Mouse (Mus musculus) CH12.LX (cell line): Measurements from ENCODE around the gene Cbx8. TPM values are rescaled to one million over a fixed set of nuclear protein-coding genes. Genes with fewer than 3 reads are reported as not detected.

Experiments used
- DNase-seq: peaks from one replicate; pipeline ENCODE4 v3.0.0-alpha.2; 2013; ENCODE audit errors: extremely low read depth
- H3K27ac ChIP-seq: 2 replicates; pipeline ENCODE4 v1.5.1; 2012; ENCODE audit warnings: low read depth, mild to moderate bottlenecking, control low read depth, moderate library complexity; ENCODE audit not compliant: insufficient read depth
- H3K27me3 ChIP-seq: replicated peaks from 2 replicates; pipeline ENCODE3; 2012; ENCODE audit warnings: inconsistent platforms
- H3K36me3 ChIP-seq, 2 experiments: replicated peaks in 1 of 2; 2 replicates each; pipeline versions ENCODE3 to v1.6.1; 2012; ENCODE audit warnings: inconsistent platforms in 1 of 2, low read length in 1 of 2, mild to moderate bottlenecking in 1 of 2, mixed read lengths in 1 of 2, moderate library complexity in 1 of 2; ENCODE audit not compliant: control insufficient read depth in 1 of 2, insufficient read depth in 1 of 2
- H3K4me1 ChIP-seq, 2 experiments: 2 replicates each; pipeline ENCODE4 v1.6.1; 2012; ENCODE audit warnings: inconsistent platforms in 1 of 2, moderate library complexity in 1 of 2; ENCODE audit not compliant: insufficient read depth in 2 of 2, control insufficient read depth in 1 of 2
- H3K4me2 ChIP-seq: 2 replicates; pipeline ENCODE4 v1.6.1; 2012; ENCODE audit warnings: low read depth, mild to moderate bottlenecking, control low read depth; ENCODE audit not compliant: poor library complexity, insufficient read depth, severe bottlenecking
- H3K4me3 ChIP-seq, 3 experiments: fragments of 150-350 bp in 1 of 3; sonication (generic) in 1 of 3; replicated peaks in 1 of 3; 2 replicates each; pipeline versions ENCODE3 to v1.5.1; 2011 to 2012; ENCODE audit warnings: low read depth in 2 of 3, low read length in 2 of 3, mild to moderate bottlenecking in 2 of 3, moderate library complexity in 2 of 3, control low read depth in 1 of 3, improper control_type of control experiment in 1 of 3, inconsistent platforms in 1 of 3, mixed read lengths in 1 of 3; ENCODE audit not compliant: poor library complexity in 1 of 3
- H3K79me2 ChIP-seq: replicated peaks from 2 replicates; pipeline ENCODE4 v1.6.1; 2012; ENCODE audit warnings: mild to moderate bottlenecking, moderate library complexity; ENCODE audit not compliant: control insufficient read depth, poor library complexity, insufficient read depth, severe bottlenecking; ENCODE audit errors: extremely low read depth
- H3K9ac ChIP-seq: 2 replicates; pipeline ENCODE4 v1.6.1; 2012; ENCODE audit warnings: low read depth, mild to moderate bottlenecking, control low read depth, moderate library complexity; ENCODE audit not compliant: insufficient read depth
- H3K9me3 ChIP-seq: replicated peaks from 2 replicates; pipeline ENCODE3; 2012; ENCODE audit warnings: low read length, inconsistent platforms, mixed read lengths
- CHD1 ChIP-seq: IDR thresholded peaks from 2 replicates; pipeline ENCODE4 v1.6.1; 2012; ENCODE audit warnings: low read depth, low read length, improper control_type of control experiment, inconsistent platforms
- E2F4 ChIP-seq: IDR thresholded peaks from 2 replicates; pipeline ENCODE4 v1.6.1; 2011; ENCODE audit warnings: low read depth, low read length, improper control_type of control experiment; ENCODE audit not compliant: insufficient replicate concordance
- EP300 ChIP-seq: IDR thresholded peaks from 2 replicates; pipeline ENCODE4 v1.6.1; 2011; ENCODE audit warnings: low read length, improper control_type of control experiment
- HCFC1 ChIP-seq: IDR thresholded peaks from 2 replicates; pipeline ENCODE4 v1.6.1; 2012; ENCODE audit warnings: low read depth, mild to moderate bottlenecking, inconsistent platforms, low read length, improper control_type of control experiment
- IRF4 ChIP-seq: IDR thresholded peaks from 2 replicates; pipeline ENCODE4 v1.6.1; 2014; ENCODE audit warnings: low read depth, mild to moderate bottlenecking, inconsistent platforms, low read length, improper control_type of control experiment
- JUN ChIP-seq: IDR thresholded peaks from 2 replicates; pipeline ENCODE4 v1.6.1; 2011; ENCODE audit warnings: low read depth, mild to moderate bottlenecking, low read length, improper control_type of control experiment, moderate library complexity; ENCODE audit not compliant: insufficient read depth
- JUND ChIP-seq: conservative IDR thresholded peaks from 2 replicates; pipeline ENCODE4 v1.6.1; 2011; ENCODE audit warnings: low read depth, low read length, improper control_type of control experiment
- MAFK ChIP-seq: IDR thresholded peaks from 2 replicates; pipeline ENCODE4 v1.6.1; 2011; ENCODE audit warnings: low read length, improper control_type of control experiment; ENCODE audit not compliant: insufficient replicate concordance
- MAZ ChIP-seq: IDR thresholded peaks from 2 replicates; pipeline ENCODE4 v1.6.1; 2012; ENCODE audit warnings: low read depth, mild to moderate bottlenecking, inconsistent platforms, low read length, improper control_type of control experiment, moderate library complexity
- MEF2A ChIP-seq: IDR thresholded peaks from 2 replicates; pipeline ENCODE4 v1.6.1; 2014; ENCODE audit warnings: low read depth, mild to moderate bottlenecking, inconsistent platforms, low read length, improper control_type of control experiment, borderline replicate concordance
- MXI1 ChIP-seq: IDR thresholded peaks from 2 replicates; pipeline ENCODE4 v1.6.1; 2011; ENCODE audit warnings: mild to moderate bottlenecking, low read depth, low read length, improper control_type of control experiment
- NRF1 ChIP-seq: IDR thresholded peaks from 2 replicates; pipeline ENCODE4 v1.6.1; 2014; ENCODE audit warnings: low read depth, mild to moderate bottlenecking, inconsistent platforms, low read length, improper control_type of control experiment, moderate library complexity
- PAX5 ChIP-seq: IDR thresholded peaks from 2 replicates; pipeline ENCODE4 v1.6.1; 2012; ENCODE audit warnings: low read length, inconsistent platforms, mixed read lengths
- POLR2A ChIP-seq: IDR thresholded peaks from 2 replicates; pipeline ENCODE4 v1.6.1; 2011; ENCODE audit warnings: low read depth, mild to moderate bottlenecking, improper control_type of control experiment, low read length
- RCOR1 ChIP-seq: conservative IDR thresholded peaks from 2 replicates; pipeline ENCODE4 v1.6.1; 2012; ENCODE audit warnings: low read depth, mild to moderate bottlenecking, inconsistent platforms, low read length, improper control_type of control experiment
- SIN3A ChIP-seq: IDR thresholded peaks from 2 replicates; pipeline ENCODE4 v1.6.1; 2012; ENCODE audit warnings: low read length, improper control_type of control experiment, inconsistent platforms
- SMC3 ChIP-seq: IDR thresholded peaks from 2 replicates; pipeline ENCODE4 v1.6.1; 2011; ENCODE audit warnings: low read depth, low read length, improper control_type of control experiment
- TBP ChIP-seq: conservative IDR thresholded peaks from 2 replicates; pipeline ENCODE4 v1.6.1; 2011; ENCODE audit warnings: low read depth, low read length, improper control_type of control experiment
- USF1 ChIP-seq: IDR thresholded peaks from 2 replicates; pipeline ENCODE4 v1.6.1; 2014; ENCODE audit warnings: low read depth, mild to moderate bottlenecking, inconsistent platforms, low read length, improper control_type of control experiment
- USF2 ChIP-seq: conservative IDR thresholded peaks from 2 replicates; pipeline ENCODE4 v1.6.1; 2011; ENCODE audit warnings: low read depth, low read length, improper control_type of control experiment
- ZKSCAN1 ChIP-seq: IDR thresholded peaks from 2 replicates; pipeline ENCODE4 v1.6.1; 2012; ENCODE audit warnings: low read depth, inconsistent platforms, low read length, improper control_type of control experiment, borderline replicate concordance
- dilution Hi-C: fragments of 300-500 bp; cut with MboI; formaldehyde crosslinking; loops from 2 replicates; pipeline ENCODE4 v1.14.3; 2020; ENCODE audit warnings: low sequenced_read_pairs; ENCODE audit not compliant: extremely low pct_unique_long_range_greater_than_20kb, extremely low pct_ligation_motif_present
- in situ Hi-C: fragments of 300-500 bp; cut with MboI; formaldehyde crosslinking; loops from 3 replicates; pipeline ENCODE4 v1.14.3; 2019; ENCODE audit warnings: low sequenced_read_pairs, low pct_ligation_motif_present, low pct_unique_long_range_greater_than_20kb, mixed read lengths
- polyA plus RNA-seq: library from polyadenylated mRNA; unstranded; fragments of >175 nt; gene quantifications from 2 replicates; pipeline ENCODE4 v1.2.1, GENCODE M21; 2012; ENCODE audit warnings: low read depth; ENCODE audit not compliant: insufficient read length
- total RNA-seq, 2 experiments: library from RNA; depleted of rRNA; stranded (reverse); fragments of 300-350 nt in 1 of 2; fragments of >200 nt in 1 of 2; gene quantifications; 2 replicates each; pipeline ENCODE4 v1.2.3; 2012 to 2014

Gene Cbx8
- total and polyA plus RNA-seq, 3 experiments, result 6.0 to 10.2 (median 6.2) TPM

- Histone ChIP-seq H3K9me3 (peaks cover 8% of the 10 kb centered on the region), H3K4me1 (peaks cover 19 to 43% of the 10 kb centered on the region in 2 experiments), H3K27me3 (peaks cover 34% of the 10 kb centered on the region), H3K4me2 (no peak overlapping the region), H3K9ac (no peak overlapping the region), H3K36me3 (peaks cover 19 to 31% of the 10 kb centered on the region in 2 experiments), H3K79me2 (peaks cover 5% of the 10 kb centered on the region; the same call in 1 of the 2 replicates), H3K4me3 (no peak overlapping the region), H3K27ac (no peak overlapping the region)
- DNase-seq, result no peak
- in situ Hi-C loops, result no loop called here
- TF ChIP-seq CHD1, result no peak
- TF ChIP-seq USF1, result no peak
- no peak for TF ChIP-seq RCOR1
- no peak for TF ChIP-seq JUND
- TF ChIP-seq MAZ, result no peak
- TF ChIP-seq MAFK, result no peak
- dilution Hi-C loops, result no loop called here
Measured at GRCm38 (mm10) chr11:119075805-119076204, 35.0 kb upstream of the Cbx8 start.

- peaks cover 18% of the 10 kb centered on the region for H3K9me3 ChIP-seq
- no peak overlapping the region for H3K4me3 ChIP-seq
- no peak for DNase-seq
- TF ChIP-seq MEF2A (no peak), SMC3 (no peak), USF1 (no peak), ZKSCAN1 (no peak), MXI1 (no peak), JUN (no peak), EP300 (no peak), IRF4 (no peak), POLR2A (no peak), PAX5 (no peak), TBP (no peak), CHD1 (no peak), HCFC1 (no peak), E2F4 (no peak), USF2 (no peak), NRF1 (no peak), SIN3A (no peak)
- no peak overlapping the region for H3K27ac ChIP-seq
- no peak overlapping the region for H3K9ac ChIP-seq
- in situ Hi-C loops (no loop called here), dilution Hi-C loops (no loop called here)
- H3K4me1 ChIP-seq, result peaks cover 8 to 26% of the 10 kb centered on the region in 2 experiments
- H3K4me2 ChIP-seq, result no peak overlapping the region
- peaks cover 46% of the 10 kb centered on the region for H3K27me3 ChIP-seq
- peaks cover 4 to 14% of the 10 kb centered on the region in 2 experiments for H3K36me3 ChIP-seq
- no peaks in the 10 kb centered on the region for H3K79me2 ChIP-seq
Measured at GRCm38 (mm10) chr11:119073876-119074433, 33.2 kb upstream of the Cbx8 start.
